Comparison of ENCODE assay signal across 9 mouse cellular contexts in genomic region chr7:108950762-108951331, GRCm38 (mm10). TPM values are rescaled to one million over a fixed set of nuclear protein-coding genes. Genes with fewer than 3 reads are reported as not detected.
DNase-seq lines count a peak whose midpoint lies in the region; ATAC-seq lines count a peak whose summit lies in the region.
"Had no signal": no experiment of that assay in that cellular context is flagged by ENCODE, and none has a peak within 500 bp of the region (broad histone marks: within the 10 kb centered on the region; RNA-seq: fewer than 3 reads in every experiment).

No protein-coding gene starts in this region.

- peak overlapping the region; percentile 65 for H3K4me3 ChIP-seq in midbrain, embryonic 14.5 days (replicated peaks; ENCODE audit: low read depth, low read length)
- H3K4me3 ChIP-seq: myocyte had no signal

- peak overlapping the region; percentile 91 for H3K4me2 ChIP-seq in midbrain, embryonic 14.5 days (ENCODE audit: low read length)

- ATAC-seq in granulocyte monocyte progenitor cell, adult 5-6 weeks (replicated peaks; ENCODE audit: poor library complexity, severe bottlenecking), result peak; percentile 9; the same call in 1 of the 2 replicates
- ATAC-seq in midbrain, embryonic 14.5 days (ENCODE audit: low FRiP score, low TSS enrichment), result peak; percentile 71

- DNase-seq in ovary, postnatal 36 days (ENCODE audit: low spot score), result peak; percentile 38
- DNase-seq in ovary, adult 18-20 months (ENCODE audit: low spot score), result no peak
- DNase-seq in cerebellum, postnatal 14 days, result peak; percentile 52 to 61
- DNase-seq in layer of hippocampus, postnatal 10 days (ENCODE audit: low spot score in 2 of 2), result peak; percentile 68 to 69
- peak; percentile 77 for DNase-seq in midbrain, embryonic 14.5 days
- DNase-seq in testis, postnatal 14 days (ENCODE audit: low spot score), result peak; percentile 35
- no peak for DNase-seq in lung, postnatal 25 days (ENCODE audit: low spot score)

- no peaks in the 10 kb centered on the region; the same call in 1 of the 2 replicates for H3K36me3 ChIP-seq in midbrain, embryonic 14.5 days (ENCODE audit: control insufficient read depth, insufficient read depth, low read length)

- WGBS in midbrain, embryonic 14.5 days, result under 1% methylated on average over 52 of the region's 52 CpGs

- H3K4me1 ChIP-seq in midbrain, embryonic 14.5 days (ENCODE audit: control insufficient read depth, insufficient read depth, low read length), result no peaks in the 10 kb centered on the region

- H3K27me3 ChIP-seq in midbrain, embryonic 14.5 days (ENCODE audit: control insufficient read depth, insufficient read depth, low read length), result peaks cover 13% of the 10 kb centered on the region

- no peaks in the 10 kb centered on the region for H3K9me3 ChIP-seq in midbrain, embryonic 14.5 days (ENCODE audit: control insufficient read depth, low read length)

- peak overlapping the region; percentile 76 for H3K27ac ChIP-seq in midbrain, embryonic 14.5 days (replicated peaks; ENCODE audit: low read depth, low read length)

- H3K9ac ChIP-seq in midbrain, embryonic 14.5 days (replicated peaks; ENCODE audit: low read length), result peak overlapping the region; percentile 68

RNA-seq across cellular contexts. Expression of gene Tub, which starts 0.7 kb away (rescaled TPM):
- not detected in 2 replicates for total RNA-seq in granulocyte monocyte progenitor cell, adult 5-6 weeks (2014; fragmentation: Nextera tagmentation)
- total RNA-seq in granulocyte monocyte progenitor cell, adult 5-6 weeks (2017), result not detected in 2 replicates
- 100 to 1,000 TPM; 162 to 173 TPM for total RNA-seq in layer of hippocampus, postnatal 10 days (2021)
- polyA plus RNA-seq in midbrain, embryonic 14.5 days (2014; fragmentation: Nextera tagmentation; extraction: Ambion mirVana), result 39.3 and 47.4 TPM in 2 replicates
- polyA plus RNA-seq: myocyte had no signal

RNA-seq across cellular contexts. Expression of gene Eif3f, which starts 16.6 kb away (rescaled TPM):
- total RNA-seq in granulocyte monocyte progenitor cell, adult 5-6 weeks (2014; fragmentation: Nextera tagmentation), result 236 and 262 TPM in 2 replicates
- 54.0 and 70.5 TPM in 2 replicates for total RNA-seq in granulocyte monocyte progenitor cell, adult 5-6 weeks (2017)
- total RNA-seq in layer of hippocampus, postnatal 10 days (2021), result 100 to 1,000 TPM; 121 to 130 TPM
- 81.3 and 94.1 TPM in 2 replicates for polyA plus RNA-seq in midbrain, embryonic 14.5 days (2014; fragmentation: Nextera tagmentation; extraction: Ambion mirVana)

RNA-seq across cellular contexts. Expression of gene Nlrp10, which starts 20.9 kb away (rescaled TPM):
- 1.2 and 1.7 TPM in 2 replicates for total RNA-seq in granulocyte monocyte progenitor cell, adult 5-6 weeks (2014; fragmentation: Nextera tagmentation)
- total RNA-seq in granulocyte monocyte progenitor cell, adult 5-6 weeks (2017), result 1.4 TPM in 2 replicates
- total RNA-seq in layer of hippocampus, postnatal 10 days (2021), result under 1 TPM; 0.29 to 0.43 TPM
- 0.04 TPM in 1 of 2 replicates, not detected in the other for polyA plus RNA-seq in midbrain, embryonic 14.5 days (2014; fragmentation: Nextera tagmentation; extraction: Ambion mirVana)

RNA-seq across cellular contexts. Expression of gene Olfr519, which starts 56.6 kb away (rescaled TPM):
- not detected in 2 replicates for total RNA-seq in granulocyte monocyte progenitor cell, adult 5-6 weeks (2014; fragmentation: Nextera tagmentation)
- total RNA-seq in granulocyte monocyte progenitor cell, adult 5-6 weeks (2017), result not detected in 2 replicates
- not detected for total RNA-seq in layer of hippocampus, postnatal 10 days (2021)
- polyA plus RNA-seq in midbrain, embryonic 14.5 days (2014; fragmentation: Nextera tagmentation; extraction: Ambion mirVana), result not detected in 2 replicates
- polyA plus RNA-seq: myocyte had no signal

Comparison
In these comparisons a context has a peak if more than half of its experiments do, and no peak if none do; other contexts are left out.
1. DNase-seq: peak in ovary, postnatal 36 days (single experiment), cerebellum, postnatal 14 days (2 of 2), layer of hippocampus, postnatal 10 days (2 of 2), midbrain, embryonic 14.5 days (single experiment) and testis, postnatal 14 days (single experiment); none in ovary, adult 18-20 months (single experiment) and lung, postnatal 25 days (single experiment).
2. RNA of gene Tub, which starts 0.7 kb away (total RNA-seq): 162 to 173 TPM in layer of hippocampus, postnatal 10 days; not detected in granulocyte monocyte progenitor cell, adult 5-6 weeks; every median in the first group is over 100 times any median in the second.